Comparison of ENCODE assay signal across 8 mouse cellular contexts in the genomic region with DNA sequence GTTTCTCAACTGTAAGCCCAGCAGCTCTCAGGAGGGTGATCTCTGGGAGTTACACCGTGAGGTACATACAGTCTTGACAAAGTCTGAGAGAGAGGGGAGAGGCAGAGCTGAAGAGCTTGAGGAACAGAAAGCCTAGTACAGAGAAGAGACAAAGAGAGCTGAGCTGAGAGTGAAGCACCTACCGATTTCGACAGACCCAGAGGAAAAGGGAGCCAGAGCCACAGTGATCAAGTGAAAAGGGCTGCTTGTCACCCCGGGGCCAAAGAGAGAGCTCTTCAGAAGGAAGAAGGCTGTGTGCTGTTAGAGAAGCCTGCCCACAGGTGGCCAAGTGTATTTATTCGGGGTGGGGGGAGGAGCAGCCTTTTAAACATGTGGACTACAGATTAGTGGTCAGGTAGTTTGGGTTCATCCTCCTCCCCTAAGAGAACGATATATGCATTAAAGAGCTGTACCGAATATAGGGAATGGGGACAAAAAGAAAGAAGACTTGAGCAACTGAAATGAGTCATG. TPM values are rescaled to one million over a fixed set of nuclear protein-coding genes. Genes with fewer than 3 reads are reported as not detected.
DNase-seq lines count a peak whose midpoint lies in the region; ATAC-seq and TF ChIP-seq lines count a peak whose summit lies in the region.

A gene (minus strand): TSS at position 302 of the 510 bp plus-strand sequence.

- peak within 1 kb of the TSS; percentile 59 for H3K27ac ChIP-seq in heart, embryonic 10.5 days
- no peak within 1 kb of the TSS for H3K27ac ChIP-seq in forebrain, embryonic 15.5 days (replicated peaks)
- peak within 1 kb of the TSS; percentile 81 for H3K27ac ChIP-seq in liver, embryonic 13.5 days

- H3K4me1 ChIP-seq in heart, embryonic 10.5 days: peaks cover 20% of the 10 kb centered on the region
- peaks cover 22% of the 10 kb centered on the region for H3K4me1 ChIP-seq in forebrain, embryonic 15.5 days
- H3K4me1 ChIP-seq in liver, embryonic 13.5 days (replicated peaks): peaks cover 49% of the 10 kb centered on the region

- TF ChIP-seq CTCF in Patski (IDR thresholded peaks at IDR 0.05): no peak

- under 1% methylated on average over 7 of the region's 7 CpGs for WGBS in heart, embryonic 10.5 days
- WGBS in forebrain, embryonic 15.5 days: 3% methylated on average over 7 of the region's 7 CpGs
- 1% methylated on average over 7 of the region's 7 CpGs for WGBS in liver, embryonic 13.5 days (ENCODE audit: insufficient replicate concordance)

- H3K9ac ChIP-seq in forebrain, embryonic 15.5 days (replicated peaks): peak within 1 kb of the TSS; percentile 55
- peak within 1 kb of the TSS; percentile 81 for H3K9ac ChIP-seq in liver, embryonic 13.5 days

- POLR2A ChIA-PET in Patski (lab: Charles Lee): no interaction called here

- no peaks in the 10 kb centered on the region for H3K27me3 ChIP-seq in heart, embryonic 10.5 days (ENCODE audit: insufficient read depth, poor library complexity, severe bottlenecking)
- H3K27me3 ChIP-seq in Patski: no peaks in the 10 kb centered on the region
- H3K27me3 ChIP-seq in forebrain, embryonic 15.5 days: no peaks in the 10 kb centered on the region
- no peaks in the 10 kb centered on the region for H3K27me3 ChIP-seq in liver, embryonic 13.5 days
- H3K27me3 ChIP-seq in splenic B cell, adult 2 months (ENCODE audit: control insufficient read depth, insufficient read depth, low read length, poor library complexity, severe bottlenecking): 0 out of 2 replicates have a peak, but pooled peaks cover 2% of the 10 kb centered on the region

- H3K36me3 ChIP-seq in heart, embryonic 10.5 days: no peaks in the 10 kb centered on the region
- H3K36me3 ChIP-seq in forebrain, embryonic 15.5 days: no peaks in the 10 kb centered on the region
- H3K36me3 ChIP-seq in liver, embryonic 13.5 days: no peaks in the 10 kb centered on the region
- no peaks in the 10 kb centered on the region for H3K36me3 ChIP-seq in splenic B cell, adult 2 months (ENCODE audit: control insufficient read depth, insufficient read depth, low read length, poor library complexity, severe bottlenecking)

- in situ Hi-C loops in Patski (cut with MboI; ENCODE audit: low pct_unique_long_range_greater_than_20kb): no loop called here

- H3K4me3 ChIP-seq in heart, embryonic 10.5 days: peak within 1 kb of the TSS; percentile 69
- peak within 1 kb of the TSS; percentile 59 for H3K4me3 ChIP-seq in forebrain, embryonic 15.5 days
- peak within 1 kb of the TSS; percentile 70 for H3K4me3 ChIP-seq in liver, embryonic 13.5 days (replicated peaks)

- no peak for DNase-seq in heart, embryonic 10.5 days (ENCODE audit: low spot score)
- no peak for DNase-seq in heart, postnatal 14 days
- no peak for DNase-seq in Patski (ENCODE audit: low read depth, low spot score)
- peak; percentile 55 for DNase-seq in liver, embryonic 13.5 days
- DNase-seq in splenic B cell, adult 2 months (ENCODE audit: low read depth, low spot score): peak; percentile 52
- no peak for DNase-seq in urinary bladder, postnatal 10 days (ENCODE audit: low spot score)
- no peak for DNase-seq in layer of hippocampus, adult 11-12 months (ENCODE audit: low spot score)

- ATAC-seq in Patski: peak; percentile 42
- no peak for ATAC-seq in forebrain, embryonic 15.5 days (replicated peaks)
- ATAC-seq in liver, embryonic 13.5 days (ENCODE audit: low read depth): peak; percentile 45

- CTCF ChIA-PET in Patski (lab: Charles Lee): no interaction called here

- intact Hi-C loops in heart, postnatal 14 days (cut with DNase I): no loop called here

- H3K4me2 ChIP-seq in forebrain, embryonic 15.5 days (replicated peaks): peak within 1 kb of the TSS; percentile 74
- H3K4me2 ChIP-seq in liver, embryonic 13.5 days: peak within 1 kb of the TSS; percentile 94

- H3K9me3 ChIP-seq in heart, embryonic 10.5 days: no peaks in the 10 kb centered on the region
- no peaks in the 10 kb centered on the region for H3K9me3 ChIP-seq in forebrain, embryonic 15.5 days
- H3K9me3 ChIP-seq in liver, embryonic 13.5 days (replicated peaks): no peaks in the 10 kb centered on the region

RNA-seq across cellular contexts. Expression of the gene that starts here (rescaled TPM):
- polyA plus RNA-seq in heart, embryonic 10.5 days (2016; fragmentation: Nextera tagmentation; extraction: Ambion mirVana): 0.04 and 0.96 TPM in 2 replicates
- total RNA-seq in heart, postnatal 14 days (2021): not detected
- 0.06 TPM for polyA plus RNA-seq in Patski (2021)
- polyA plus RNA-seq in forebrain, embryonic 15.5 days (2015; fragmentation: Nextera tagmentation; extraction: Ambion mirVana): 0.05 and 0.08 TPM in 2 replicates
- 1.5 and 2.0 TPM in 2 replicates for polyA plus RNA-seq in liver, embryonic 13.5 days (2015; fragmentation: Nextera tagmentation; extraction: Ambion mirVana)

Comparison
In these comparisons a context has a peak if more than half of its experiments do, and no peak if none do; other contexts are left out.
1. Peak in ATAC-seq in Patski; RNA of the gene not detected or under 1 TPM.
2. DNase-seq: peak in liver, embryonic 13.5 days (single experiment) and splenic B cell, adult 2 months (single experiment); none in heart, embryonic 10.5 days (single experiment), heart, postnatal 14 days (0 of 2), Patski (single experiment), urinary bladder, postnatal 10 days (single experiment) and layer of hippocampus, adult 11-12 months (single experiment).
3. Peak in every context shown above with its lines, with median percentiles within 50 percentile points of each other: H3K4me3 ChIP-seq.